Mouse (Mus musculus) CD4-positive, CD25-positive, alpha-beta regulatory T cell, adult 4 months (primary cell): ENCODE data around the gene Serpinb6a. TPM values are rescaled to one million over a fixed set of nuclear protein-coding genes. Genes with fewer than 3 reads are reported as not detected.
"Not testable (repeated sequence)": the region's sequence is repeated elsewhere in the genome, so short reads cannot be mapped to it uniquely, and the experiment has no call there.

ENCODE experiments used
- ATAC-seq: one replicate; pipeline ENCODE4 v1.8.0; 2017
- polyA plus RNA-seq, 2 experiments: library from polyadenylated mRNA; unstranded; fragments of 100-300 nt; shearing (Covaris generic); gene quantifications; one replicate each; pipeline ENCODE4 v1.2.1; 2017

The Serpinb6a gene
- polyA plus RNA-seq, 2 experiments from 2014 or later: 30.8 to 36.8 TPM

DNA sequence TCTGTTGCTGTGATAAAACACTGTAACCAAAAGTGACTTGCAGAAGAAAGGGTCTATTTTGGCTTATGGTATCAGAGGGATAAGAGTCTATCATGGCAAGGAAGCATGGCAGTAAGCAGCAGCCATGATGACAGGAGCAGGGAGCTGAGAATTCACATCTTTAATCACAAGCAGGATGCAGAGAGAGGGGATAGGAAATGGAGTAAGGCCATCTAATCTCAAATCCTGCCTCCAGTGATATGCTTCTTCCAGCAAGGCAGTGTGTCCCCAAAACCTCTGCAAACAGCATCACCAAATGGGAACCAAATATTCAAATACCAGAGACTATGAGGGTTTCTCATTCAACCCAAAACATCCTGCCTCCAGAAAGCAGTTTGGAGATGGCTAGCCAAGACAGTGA lies 36.0 kb downstream of the Serpinb6a start:
- no peak for ATAC-seq

DNA sequence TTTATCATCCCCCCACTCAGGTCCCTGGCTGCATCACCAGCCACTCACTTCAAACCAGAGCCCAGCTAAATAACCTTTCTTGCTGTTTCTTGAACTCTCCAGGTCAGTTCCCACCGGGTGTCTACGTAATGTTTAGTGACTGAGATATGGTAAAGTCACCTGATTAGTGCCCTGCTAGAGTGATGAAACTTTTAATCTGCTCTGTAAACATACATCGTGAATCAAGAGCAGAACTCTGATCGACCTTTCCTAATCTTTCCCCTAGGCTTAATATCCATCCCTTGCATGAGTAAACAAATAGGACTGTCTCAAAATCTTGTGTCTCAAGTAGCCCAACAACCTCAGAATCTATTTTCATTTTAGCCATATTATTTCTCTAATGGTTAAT lies 36.6 kb downstream of the Serpinb6a start:
- no peak for ATAC-seq

DNA sequence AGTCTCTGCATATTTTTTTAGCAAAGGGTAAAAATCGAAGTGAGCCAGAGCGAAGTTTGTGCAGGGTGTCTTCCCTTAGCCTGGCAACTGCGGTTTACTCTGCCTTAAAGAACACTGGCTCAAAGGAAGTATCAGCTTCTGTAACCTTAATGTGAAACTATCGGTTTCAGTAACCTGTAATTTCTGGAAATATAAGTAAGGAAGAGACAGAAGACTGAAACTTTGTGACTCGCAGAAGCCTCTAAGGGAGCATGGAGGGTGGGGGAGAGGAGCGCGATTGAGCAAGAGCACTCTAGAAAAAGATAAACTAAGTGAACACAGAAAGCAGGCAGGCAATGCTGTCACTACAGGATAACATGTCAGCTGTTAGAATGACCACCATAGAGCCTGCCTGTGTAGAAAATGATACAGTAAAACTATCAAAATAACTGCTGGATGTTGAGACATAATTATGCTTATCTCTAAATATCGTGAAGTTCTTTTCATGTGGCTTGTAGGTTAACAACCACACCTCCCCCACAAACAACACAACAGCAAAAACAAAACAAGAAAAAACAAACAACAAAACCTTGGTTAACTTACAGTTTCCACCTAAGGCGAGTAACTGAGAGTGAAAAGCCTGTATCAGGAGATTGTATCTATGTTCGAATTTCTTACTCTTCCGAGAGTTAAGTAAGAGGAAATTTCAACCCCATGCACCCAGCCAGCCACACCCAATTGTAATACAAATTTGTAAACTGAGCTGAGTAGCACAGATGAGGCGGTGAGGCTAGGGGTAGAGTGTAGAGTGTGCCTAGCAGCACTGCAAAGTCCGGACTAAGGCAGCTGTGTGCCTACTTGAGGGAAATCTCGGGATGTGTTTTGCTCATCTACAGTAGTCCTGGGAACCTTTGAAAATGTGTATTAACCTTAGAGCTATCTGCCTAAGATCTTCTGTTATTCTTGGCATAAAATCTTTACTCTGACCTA lies 37.3 kb downstream of the Serpinb6a start:
- ATAC-seq: peak; percentile 49

DNA sequence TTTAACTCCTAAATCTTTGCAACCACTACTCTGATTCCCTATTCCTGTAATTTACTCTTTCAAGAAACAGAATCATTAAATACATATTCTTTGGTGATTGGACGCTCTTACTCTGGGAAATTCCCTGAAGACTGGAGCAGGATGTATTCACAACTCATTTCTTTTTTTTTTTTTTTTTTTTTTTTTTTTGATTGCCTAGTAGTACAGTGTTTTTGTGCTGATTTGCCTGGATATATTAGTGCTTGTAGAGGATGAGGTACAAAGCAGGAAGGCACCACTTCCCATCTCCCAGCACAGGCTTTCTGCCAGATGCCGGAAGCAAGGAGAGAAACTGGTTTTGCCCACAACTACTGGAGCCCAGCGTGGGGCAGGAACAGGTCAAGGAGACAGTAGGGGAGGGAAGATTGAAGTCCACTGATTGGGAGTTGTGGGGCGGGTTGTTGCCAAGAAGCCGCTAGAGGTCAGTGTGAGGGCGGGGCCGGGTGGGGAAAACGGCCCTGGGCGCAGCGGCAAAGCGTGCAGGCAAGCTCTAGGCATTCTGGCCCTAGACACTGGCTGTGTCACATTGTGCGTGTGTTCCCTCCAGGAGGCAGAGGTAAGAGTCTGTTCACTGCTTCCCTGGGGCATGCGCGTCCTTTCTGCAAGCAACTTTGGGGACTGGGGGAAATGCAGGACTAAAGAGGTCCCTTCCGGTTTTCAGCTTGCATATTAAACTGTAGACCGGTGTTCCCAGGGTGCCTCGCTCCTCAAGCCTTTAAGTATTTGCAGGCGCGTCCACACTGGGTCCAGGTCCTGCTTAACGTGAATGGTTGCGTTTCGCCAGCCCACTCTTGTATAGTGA lies 38.2 kb downstream of the Serpinb6a start, which contains the start of gene Nqo2:
Nqo2 (plus strand) TSS at position 482 of the 841 bp plus-strand sequence.
- ATAC-seq: peak; percentile 37

DNA sequence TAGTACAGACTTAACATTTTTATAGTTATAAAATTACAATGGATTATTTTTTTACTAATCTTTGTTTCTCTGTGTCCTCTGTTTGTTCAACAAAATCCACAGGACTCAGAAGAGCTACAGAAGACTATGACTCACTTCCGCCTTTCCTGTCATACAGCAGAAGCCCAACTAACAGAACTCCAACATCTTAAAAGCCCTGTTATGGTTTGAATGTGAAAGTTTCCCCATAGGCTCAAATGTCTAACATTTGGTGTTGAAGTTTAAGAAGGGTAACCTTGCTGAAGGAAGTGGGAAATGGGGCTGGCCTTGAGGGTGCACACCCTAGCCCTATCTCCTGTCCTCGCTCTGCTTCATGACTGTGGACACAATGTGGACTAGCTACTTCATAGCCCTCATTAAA lies 42.8 kb downstream of the Serpinb6a start:
- ATAC-seq: no peak

DNA sequence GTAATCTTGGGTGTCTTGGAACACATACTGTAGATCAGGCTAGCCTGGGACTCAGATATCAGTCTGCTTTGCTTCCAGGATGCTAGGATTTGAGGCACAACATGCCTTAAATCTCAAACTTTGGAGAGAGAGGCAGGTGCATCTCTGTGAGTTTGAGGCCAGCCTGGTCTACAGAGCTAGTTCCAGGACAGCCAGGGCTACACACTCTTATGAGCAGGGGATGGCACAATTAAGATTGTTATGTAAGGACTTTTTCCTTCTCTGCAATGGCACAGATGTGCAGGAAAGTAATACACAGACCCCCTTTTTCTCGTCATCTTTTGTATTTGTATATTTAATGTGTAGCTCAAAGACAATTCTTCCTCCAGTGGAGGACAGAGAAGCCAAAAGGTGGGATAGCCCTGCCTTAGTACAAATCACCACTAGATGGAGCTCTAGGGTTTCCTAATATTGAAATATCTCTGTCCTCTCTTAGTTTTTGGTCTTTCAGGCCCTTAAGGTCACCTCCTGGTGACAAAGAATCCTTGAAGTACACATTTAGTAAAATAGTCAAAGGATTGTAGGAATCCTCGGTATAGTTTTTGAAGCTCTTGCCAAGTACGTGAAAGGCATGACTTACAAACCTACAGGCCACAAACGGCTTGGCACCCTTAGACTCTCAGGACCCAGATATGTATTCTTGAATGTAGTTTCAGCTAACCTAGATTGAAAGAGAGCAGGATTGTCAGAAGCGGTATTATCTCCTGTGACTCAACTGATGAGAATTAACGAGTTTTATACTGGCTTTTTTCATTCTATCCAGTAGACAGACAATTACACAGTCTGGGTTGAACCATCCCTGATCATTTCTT lies 45.8 kb downstream of the Serpinb6a start:
- ATAC-seq: peak; percentile 90

DNA sequence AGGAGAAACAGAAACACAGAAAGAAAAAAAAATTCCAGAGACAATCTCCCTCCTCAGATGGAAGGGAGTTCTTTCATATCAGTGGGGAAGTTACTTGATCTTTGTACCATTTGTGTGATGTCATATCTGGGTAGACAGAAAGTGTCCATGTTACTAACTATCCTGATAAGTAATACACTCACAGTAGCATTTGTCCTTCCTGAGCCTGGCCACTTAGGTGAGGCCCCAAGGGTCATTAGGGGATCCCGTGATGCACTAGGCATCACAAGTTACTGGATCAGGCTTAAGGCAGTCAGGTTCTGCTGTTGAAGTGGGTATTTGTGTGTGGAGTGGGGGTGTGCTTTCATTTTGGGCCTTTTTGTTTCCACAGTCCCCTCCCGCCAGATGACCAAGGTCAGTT lies 49.6 kb downstream of the Serpinb6a start:
- ATAC-seq: no peak

DNA sequence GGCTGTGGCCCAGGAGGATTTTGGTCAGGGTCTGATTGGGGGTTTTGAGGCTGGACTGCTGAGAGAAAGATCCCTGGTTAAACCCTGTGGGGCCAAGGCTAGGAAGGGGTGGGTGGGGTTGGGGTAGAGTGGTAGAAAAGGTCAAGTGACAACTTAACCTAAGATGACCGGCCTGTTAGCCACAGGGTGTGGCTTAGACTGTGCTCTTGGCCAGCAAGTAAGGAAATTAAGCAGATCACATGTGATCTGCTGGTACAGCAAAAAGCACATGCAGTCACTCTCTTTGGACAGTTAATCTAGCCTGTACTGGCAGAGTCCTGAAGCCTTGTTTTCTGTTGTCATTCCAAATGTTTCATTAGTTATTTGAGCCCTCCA lies 50.5 kb downstream of the Serpinb6a start:
- ATAC-seq: no peak

DNA sequence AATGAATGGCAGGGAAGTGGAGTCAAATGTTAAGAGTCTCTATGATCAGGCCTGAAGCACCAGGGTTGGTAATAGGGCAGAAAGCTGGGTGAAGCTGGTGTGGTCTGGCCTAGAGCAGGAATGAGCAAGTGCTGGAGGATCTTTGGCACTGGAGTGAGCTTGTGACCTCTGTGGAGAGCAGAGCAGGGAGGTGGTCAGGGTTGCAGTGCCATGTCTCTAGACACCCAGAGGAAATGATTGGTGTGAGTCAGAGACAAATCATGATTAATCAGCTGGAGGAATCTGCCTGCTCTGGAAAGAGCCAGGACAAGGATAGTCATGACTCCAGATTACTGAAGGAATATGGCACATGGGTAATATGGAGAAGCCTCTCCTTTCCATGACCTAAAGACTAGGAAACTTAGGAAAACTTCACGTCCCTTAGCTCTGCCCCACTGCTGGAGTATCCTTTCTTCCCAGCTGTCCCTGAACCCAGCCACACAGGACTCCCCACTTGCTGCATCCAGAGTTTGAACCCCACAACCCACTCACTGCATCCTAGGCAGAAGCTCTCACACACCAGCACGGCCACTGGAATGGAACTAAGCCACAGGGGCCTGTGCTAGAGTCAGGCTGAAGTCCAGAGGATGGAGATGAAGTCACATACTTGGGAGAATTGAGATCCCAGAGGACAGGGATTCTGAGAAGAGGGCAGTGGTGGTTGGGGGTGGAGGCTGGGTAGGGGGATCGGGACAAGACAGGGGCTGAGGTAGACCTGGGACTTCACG lies 51.1 kb downstream of the Serpinb6a start:
- ATAC-seq: no peak

DNA sequence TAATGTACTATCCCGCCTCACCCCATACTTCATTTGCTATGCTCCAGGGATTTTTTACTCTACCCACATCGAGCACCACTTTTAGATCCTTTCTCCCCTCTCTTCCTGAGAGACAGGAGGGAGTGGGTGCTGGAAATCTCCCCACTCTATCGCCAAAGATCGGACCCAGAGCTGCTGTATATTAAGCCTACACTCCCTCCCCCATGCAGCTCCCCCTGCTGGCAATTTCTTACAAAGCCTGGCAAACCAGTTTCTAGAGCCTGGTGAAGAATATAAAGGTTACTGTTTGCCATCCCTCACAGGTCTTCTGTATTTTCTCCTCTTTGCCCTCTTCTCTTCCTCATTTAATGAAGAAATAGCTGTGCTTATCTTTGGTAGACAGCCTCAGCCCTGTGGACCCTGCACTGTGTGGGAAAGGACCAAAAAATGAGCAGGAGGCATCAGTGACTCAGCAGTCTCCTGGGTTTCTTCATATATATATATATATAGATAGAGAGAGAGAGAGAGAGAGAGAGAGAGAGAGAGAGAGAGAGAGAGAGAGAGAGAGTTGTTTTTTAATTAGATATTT lies 60.3 kb downstream of the Serpinb6a start:
- no peak for ATAC-seq

DNA sequence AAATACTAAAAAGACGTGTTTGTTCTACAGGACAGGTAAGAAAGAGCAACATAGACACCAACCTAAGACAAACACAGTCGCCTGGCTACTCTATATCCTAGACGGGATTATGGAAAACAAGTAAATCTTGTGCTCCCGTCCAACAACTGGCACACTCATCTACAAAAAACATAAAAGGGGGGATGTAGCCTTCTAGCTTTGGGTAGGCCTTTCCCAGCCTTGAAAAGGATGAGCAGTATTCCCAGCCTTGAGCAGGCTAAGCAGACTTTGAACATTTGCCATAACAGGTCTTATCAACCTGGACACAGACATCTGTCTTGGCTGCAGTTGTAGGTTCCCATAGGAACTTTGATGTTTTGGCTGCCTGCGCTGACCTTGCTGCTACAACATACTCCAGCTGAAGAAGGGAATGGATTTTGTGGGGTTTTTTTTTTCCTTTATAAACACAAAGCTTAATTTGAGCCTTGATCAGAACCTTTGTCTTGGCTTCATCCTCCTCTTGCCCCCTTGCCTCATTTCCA lies 61.2 kb downstream of the Serpinb6a start:
- no peak for ATAC-seq

DNA sequence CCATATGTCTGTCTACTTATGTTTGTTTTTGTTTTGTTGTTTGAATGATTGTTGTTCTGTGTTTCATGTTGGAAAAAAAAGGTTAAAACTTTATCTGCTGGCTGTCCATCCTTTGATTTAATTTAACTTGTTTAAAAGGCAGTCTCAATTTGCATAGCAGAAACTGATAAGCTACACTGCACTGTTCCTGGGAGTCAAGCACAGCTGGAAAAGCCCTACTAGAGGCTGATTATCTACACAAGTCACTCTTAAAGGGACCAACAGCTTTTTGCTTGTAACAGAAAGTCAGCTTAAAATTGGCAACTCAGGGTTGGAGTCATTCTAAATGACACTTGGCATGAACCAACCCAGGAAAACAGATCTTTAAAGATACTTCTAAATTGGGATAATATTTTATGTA lies 65.0 kb downstream of the Serpinb6a start:
- ATAC-seq: not testable (repeated sequence)

DNA sequence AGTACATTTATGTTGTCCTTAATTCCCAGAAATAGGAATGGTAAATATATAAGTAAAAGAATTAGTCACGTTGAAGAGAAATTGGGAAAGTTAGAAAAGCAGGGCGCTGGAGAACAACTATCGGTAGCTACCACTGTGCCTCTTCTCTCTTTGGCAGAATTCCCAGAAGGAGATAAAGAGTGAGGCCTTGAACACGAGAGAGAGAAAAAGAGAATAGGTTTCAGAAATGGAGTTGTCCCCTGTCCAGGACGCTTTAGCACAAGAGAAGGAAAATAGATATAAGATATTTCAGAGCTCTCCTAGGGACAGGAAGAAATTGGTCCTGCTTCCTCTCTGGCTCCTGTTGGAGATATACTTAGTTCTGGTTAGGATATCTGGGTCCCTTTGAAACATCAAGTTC lies 65.4 kb downstream of the Serpinb6a start:
- no peak for ATAC-seq

DNA sequence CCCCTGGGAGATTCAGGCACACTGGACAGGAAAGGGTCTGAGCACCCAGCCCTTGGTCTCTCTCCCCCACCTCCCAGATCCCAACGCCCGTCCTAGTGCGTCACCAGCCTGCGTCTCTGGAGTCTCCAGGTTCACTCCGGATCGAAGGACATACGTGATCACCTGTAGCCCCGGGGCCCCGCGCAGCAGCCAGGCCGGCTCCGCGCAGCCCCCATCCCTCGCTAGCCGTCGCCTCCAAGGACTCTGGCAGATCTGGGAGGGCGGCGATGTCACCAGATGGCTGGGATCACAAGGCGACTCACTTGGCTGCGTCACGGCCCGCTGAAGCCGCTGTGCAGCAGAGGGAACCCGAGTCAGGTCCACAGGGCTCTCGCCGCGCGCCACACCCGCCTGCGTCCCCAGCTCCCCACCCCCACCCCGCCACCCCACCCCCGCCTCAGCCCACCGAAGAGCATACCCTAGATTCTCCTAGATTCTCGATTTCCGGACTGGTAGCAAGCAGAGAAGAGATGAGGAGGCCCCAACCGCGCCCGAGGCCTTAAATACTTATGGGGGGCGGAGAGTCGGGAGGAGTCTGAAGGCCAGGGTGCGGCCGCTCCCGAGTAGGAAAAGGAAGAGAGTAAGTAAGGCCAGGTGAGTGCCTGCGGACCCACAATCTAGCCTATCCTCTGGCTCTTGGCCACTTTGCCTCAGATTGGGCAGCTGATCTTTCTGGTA lies 67.0 kb downstream of the Serpinb6a start:
- ATAC-seq: no peak

DNA sequence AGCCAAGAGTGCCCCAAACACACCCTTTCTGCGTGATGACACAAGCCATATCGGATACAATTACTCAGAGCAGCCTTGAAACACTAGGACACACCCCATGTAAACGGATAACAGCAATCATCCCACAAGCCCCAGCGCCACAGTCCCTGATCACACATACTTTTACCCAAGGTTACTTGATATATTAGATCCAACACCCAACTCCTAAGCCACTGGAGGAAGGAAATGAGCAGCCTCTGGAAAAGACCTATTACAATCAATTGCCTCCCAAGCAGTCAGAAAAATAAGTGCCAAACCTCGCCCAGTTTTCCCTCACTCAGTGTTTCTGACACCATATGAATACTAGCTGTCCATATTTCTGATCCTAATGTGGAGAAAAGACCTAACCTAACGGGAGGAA lies 67.9 kb downstream of the Serpinb6a start:
- ATAC-seq: no peak

DNA sequence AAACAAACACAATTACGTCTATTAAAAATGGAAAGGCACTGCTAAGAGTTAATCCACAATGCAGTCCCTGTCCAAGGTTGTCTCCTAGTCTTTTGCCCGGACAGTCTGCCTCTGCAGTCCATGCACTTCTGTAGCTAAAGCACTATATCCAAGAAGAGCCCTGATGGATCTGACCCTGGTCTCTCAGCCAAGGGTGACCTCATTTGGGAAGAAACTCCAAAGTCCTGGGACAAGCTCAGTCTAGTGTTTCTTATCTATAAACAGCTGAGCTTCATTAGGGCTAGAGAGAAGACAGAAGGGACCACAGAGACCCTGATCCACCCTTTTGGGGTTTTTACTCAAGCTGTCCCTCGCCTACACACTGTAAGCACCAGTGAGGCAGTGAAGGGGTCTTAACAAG lies 71.7 kb downstream of the Serpinb6a start:
- ATAC-seq: no peak

DNA sequence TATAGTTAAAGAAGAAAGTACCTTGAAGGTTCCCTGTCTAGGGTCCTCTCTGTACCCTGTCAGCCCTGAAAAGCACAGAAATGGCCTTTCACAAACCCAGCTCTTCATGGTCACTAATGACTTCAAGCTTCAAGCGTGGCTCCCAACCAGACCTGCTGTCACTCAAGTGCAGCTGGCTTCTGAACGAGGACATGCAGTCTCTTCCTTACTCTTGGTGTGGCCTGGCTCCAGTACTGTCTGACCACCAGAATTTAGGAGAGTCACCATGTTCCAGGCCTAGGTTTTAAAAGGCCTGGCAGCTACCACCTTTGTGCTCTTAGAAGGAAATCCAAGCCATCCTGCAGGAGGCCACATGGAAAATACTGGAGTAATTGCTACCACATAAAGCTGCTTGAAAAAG lies 72.3 kb downstream of the Serpinb6a start:
- no peak for ATAC-seq

DNA sequence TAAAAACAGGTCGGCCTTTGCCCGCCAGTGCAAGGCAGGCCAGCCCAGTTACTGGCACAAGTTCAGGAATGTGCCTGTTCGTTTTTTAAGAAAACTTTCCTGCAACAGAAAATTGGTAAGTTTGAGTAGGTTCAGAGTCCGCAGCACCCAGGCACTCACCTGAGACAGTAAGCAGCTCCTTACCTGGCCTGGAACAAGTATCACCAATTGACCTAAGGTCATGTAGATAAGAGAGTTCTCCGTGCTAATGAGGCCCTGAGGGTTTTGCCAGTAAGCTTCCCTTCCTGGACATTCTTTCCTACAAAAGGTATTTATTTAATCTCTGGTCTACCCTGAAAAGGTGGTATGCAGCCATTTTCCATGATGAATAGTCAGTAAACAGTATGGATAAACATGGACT lies 80.9 kb downstream of the Serpinb6a start:
- ATAC-seq: no peak

DNA sequence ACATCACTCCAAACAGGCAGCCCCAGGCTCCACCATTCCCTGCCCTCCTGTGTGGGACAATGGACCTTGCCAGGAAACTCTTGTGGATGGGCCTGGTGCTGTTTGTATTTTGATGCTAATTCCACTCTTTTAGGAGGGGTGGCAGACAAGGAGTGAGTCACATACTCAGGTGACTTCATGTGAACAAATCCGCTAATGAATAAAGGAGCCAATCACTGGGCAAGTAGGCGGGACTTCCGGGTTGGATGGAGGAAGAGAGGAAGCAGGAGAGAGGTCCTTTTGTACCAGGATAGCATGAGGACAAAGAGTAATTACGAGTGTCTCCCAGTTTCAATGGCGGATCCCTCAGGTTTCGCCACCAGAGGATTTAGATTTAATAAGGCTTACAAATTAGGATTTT lies 81.6 kb downstream of the Serpinb6a start:
- ATAC-seq: no peak

DNA sequence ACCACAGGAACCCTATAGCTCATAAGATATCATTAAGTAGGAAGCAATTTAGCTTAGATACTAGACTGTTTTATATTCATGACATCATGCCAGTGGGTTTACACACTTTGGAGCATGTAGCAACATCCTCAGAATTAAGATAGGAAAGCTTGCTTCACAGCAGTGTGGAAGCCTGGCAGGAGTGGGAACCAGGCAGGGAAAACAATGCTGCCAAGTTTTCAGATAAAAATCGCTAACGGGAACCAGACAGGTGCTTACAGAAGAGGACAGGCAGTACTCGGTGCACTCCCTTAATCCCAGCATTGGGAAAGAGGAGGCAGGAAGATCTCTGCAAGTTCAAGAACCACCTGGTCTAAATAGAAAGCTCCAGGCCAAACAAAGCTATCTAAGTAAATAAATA lies 95.8 kb downstream of the Serpinb6a start:
- ATAC-seq: no peak
